Mouse (Mus musculus) midbrain, embryonic 12.5 days (tissue): ENCODE data around the gene Ick. TPM values are rescaled to one million over a fixed set of nuclear protein-coding genes. Genes with fewer than 3 reads are reported as not detected.
"Not testable (repeated sequence)": the region's sequence is repeated elsewhere in the genome, so short reads cannot be mapped to it uniquely, and the experiment has no call there.

ENCODE experiments used
- ATAC-seq: fragments of 200-750 bp; cut with Nextera tagmentation; 2 replicates; pipeline ENCODE4 v1.8.0; 2017; ENCODE audit warnings: low read depth, moderate TSS enrichment, moderate library complexity; ENCODE audit not compliant: low FRiP score
- H3K27ac ChIP-seq: fragments of 300-500 bp; sonication (generic); replicated peaks from 2 replicates; pipeline ENCODE4 v1.5.1; 2016; ENCODE audit warnings: mild to moderate bottlenecking
- H3K27me3 ChIP-seq: fragments of 300-500 bp; sonication (generic); 2 replicates; pipeline ENCODE4 v1.6.1; 2016; ENCODE audit warnings: mild to moderate bottlenecking
- H3K36me3 ChIP-seq: fragments of 300-500 bp; sonication (generic); 2 replicates; pipeline ENCODE4 v1.6.1; 2016
- H3K4me1 ChIP-seq: fragments of 300-500 bp; sonication (generic); 2 replicates; pipeline ENCODE4 v1.6.1; 2016
- H3K4me2 ChIP-seq: fragments of 300-500 bp; sonication (generic); replicated peaks from 2 replicates; pipeline ENCODE4 v1.6.1; 2016; ENCODE audit warnings: mild to moderate bottlenecking, moderate library complexity
- H3K4me3 ChIP-seq: fragments of 300-500 bp; sonication (generic); 2 replicates; pipeline ENCODE4 v1.5.1; 2016; ENCODE audit warnings: mild to moderate bottlenecking
- H3K9ac ChIP-seq: fragments of 300-500 bp; sonication (generic); replicated peaks from 2 replicates; pipeline ENCODE4 v1.6.1; 2016; ENCODE audit warnings: mild to moderate bottlenecking, moderate library complexity
- H3K9me3 ChIP-seq: fragments of 300-500 bp; sonication (generic); 2 replicates; pipeline ENCODE4 v1.6.1; 2016; ENCODE audit warnings: mild to moderate bottlenecking
- WGBS: fragments of 180-500 bp; shearing (Covaris S2); methylation state at CpG from one replicate; pipeline ENCODE4 v1.1.7; 2016; 5-methylcytosine and 5-hydroxymethylcytosine counted together
- polyA plus RNA-seq: library from polyadenylated mRNA; unstranded; fragments of >200 nt; fragmentation: Nextera tagmentation; extraction: Ambion mirVana; gene quantifications from 2 replicates; pipeline ENCODE4 v1.2.1, GENCODE M21; 2016

The Ick gene
- polyA plus RNA-seq, 1 experiment from 2014 or later, result 40.1 TPM

DNA sequence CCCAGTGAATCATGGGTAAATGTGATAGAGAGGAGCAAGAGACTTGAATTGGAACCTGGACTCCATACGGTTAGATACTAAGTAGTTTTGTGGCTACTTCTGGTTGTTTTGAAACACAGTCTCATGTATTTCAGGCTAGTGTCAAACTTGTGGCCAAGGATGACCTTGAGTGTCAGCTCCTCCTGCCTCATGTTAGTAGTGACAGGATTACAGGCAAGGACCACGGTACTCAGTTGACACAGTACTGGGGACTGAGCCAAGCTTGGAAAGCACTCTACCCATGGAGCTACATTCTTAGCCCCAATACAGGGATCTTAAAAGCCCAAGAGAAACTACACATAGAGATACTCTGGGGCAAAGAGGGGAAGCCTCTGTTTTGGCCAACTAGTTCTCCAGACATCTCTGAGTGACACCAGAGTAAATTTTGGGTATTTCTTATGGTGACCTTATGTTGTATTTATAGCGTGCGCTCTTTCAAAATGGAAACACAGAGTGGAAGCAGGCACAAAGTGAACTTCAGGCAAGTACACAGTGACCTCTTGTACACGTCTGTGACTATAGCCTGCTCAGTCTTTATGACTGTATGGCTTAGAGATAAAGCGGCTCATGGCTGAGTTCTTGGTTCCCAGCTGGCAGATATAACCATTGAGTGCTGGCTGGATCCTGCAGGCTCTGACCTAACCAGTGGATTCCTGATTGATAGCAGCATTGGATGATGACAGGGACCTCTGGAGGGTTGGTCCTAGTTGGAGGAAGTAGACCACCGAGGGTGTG lies 14.1 kb downstream of the Ick start:
- no peak overlapping the region for H3K4me3 ChIP-seq
- no peaks in the 10 kb centered on the region for H3K9me3 ChIP-seq
- no peak overlapping the region for H3K4me2 ChIP-seq
- WGBS, result 90% methylated on average over 7 of the region's 7 CpGs
- H3K27ac ChIP-seq, result no peak overlapping the region
- H3K27me3 ChIP-seq, result no peaks in the 10 kb centered on the region
- H3K9ac ChIP-seq, result no peak overlapping the region
- H3K36me3 ChIP-seq, result peaks cover 17% of the 10 kb centered on the region
- no peak for ATAC-seq
- H3K4me1 ChIP-seq, result peaks cover 15% of the 10 kb centered on the region

GRCm38 (mm10) chr9:78124297-78124696 lies 15.3 kb downstream of the Ick start:
- no peak for ATAC-seq
- H3K9ac ChIP-seq, result no peak overlapping the region
- no peak overlapping the region for H3K4me2 ChIP-seq
- no peaks in the 10 kb centered on the region for H3K9me3 ChIP-seq
- no peaks in the 10 kb centered on the region for H3K27me3 ChIP-seq
- no peak overlapping the region for H3K27ac ChIP-seq
- WGBS, result 89% methylated on average over 6 of the region's 6 CpGs
- peaks cover 17% of the 10 kb centered on the region for H3K36me3 ChIP-seq
- peaks cover 15% of the 10 kb centered on the region for H3K4me1 ChIP-seq
- no peak overlapping the region for H3K4me3 ChIP-seq

DNA sequence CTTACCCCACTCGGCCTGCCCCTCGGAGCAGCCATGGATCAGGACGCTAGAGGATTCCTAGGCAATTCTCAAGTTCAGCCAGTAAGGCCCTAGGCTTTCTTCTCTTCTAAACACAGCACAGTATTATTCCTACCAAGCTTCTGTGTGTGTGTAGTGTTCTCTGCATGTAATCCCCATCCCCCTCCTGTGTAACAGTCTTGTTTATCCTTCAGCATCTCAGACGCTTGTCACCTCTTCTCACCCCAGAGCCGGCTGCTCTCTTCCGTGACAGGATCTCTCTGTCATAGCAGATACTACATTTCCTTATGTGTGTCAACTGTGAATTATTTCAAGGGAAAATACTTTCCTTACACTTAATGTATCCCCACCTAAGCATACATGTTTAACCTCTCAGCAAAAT lies 17.0 kb downstream of the Ick start:
- Histone ChIP-seq H3K27ac (peak overlapping the region; percentile 11; the same call in 1 of the 2 replicates), H3K36me3 (peaks cover 17% of the 10 kb centered on the region), H3K4me2 (no peak overlapping the region)

DNA sequence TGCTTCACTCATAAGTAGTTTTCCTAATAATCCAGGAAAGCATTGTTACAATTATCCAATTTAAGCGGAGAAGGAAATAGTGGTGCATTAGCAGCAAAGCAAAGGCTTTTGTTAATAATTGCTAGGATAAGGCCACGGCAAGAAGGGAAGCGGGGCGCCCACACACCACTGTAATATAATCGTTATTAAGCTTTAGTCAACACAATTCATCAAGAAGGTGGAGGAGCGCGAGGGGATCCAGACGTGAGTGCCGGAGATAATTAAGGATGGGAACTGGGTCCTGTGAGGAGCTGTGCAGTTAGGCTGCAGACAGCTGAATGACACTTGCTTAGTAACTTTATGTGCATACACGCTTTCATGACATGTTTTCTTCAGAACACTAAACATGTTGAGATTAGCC lies 17.7 kb downstream of the Ick start:
- Histone ChIP-seq H3K27me3 (no peaks in the 10 kb centered on the region), H3K4me2 (no peak overlapping the region), H3K4me3 (no peak overlapping the region), H3K9me3 (no peaks in the 10 kb centered on the region), H3K4me1 (peaks cover 15% of the 10 kb centered on the region), H3K9ac (no peak overlapping the region), H3K27ac (no peak overlapping the region), H3K36me3 (peaks cover 20% of the 10 kb centered on the region)
- 67% methylated on average over 10 of the region's 10 CpGs for WGBS
- ATAC-seq, result no peak

More for the DNA sequence above, 17.0 kb downstream of the Ick start:
- no peak overlapping the region for H3K9ac ChIP-seq
- no peak for ATAC-seq
- no peaks in the 10 kb centered on the region for H3K9me3 ChIP-seq
- H3K27me3 ChIP-seq, result no peaks in the 10 kb centered on the region
- peaks cover 15% of the 10 kb centered on the region for H3K4me1 ChIP-seq
- 62% methylated on average over 6 of the region's 6 CpGs for WGBS
- H3K4me3 ChIP-seq, result no peak overlapping the region

GRCm38 (mm10) chr9:78135658-78136057 lies 26.7 kb downstream of the Ick start:
- ATAC-seq, result no peak
- Histone ChIP-seq H3K4me3 (no peak overlapping the region), H3K9ac (no peak overlapping the region), H3K27ac (no peak overlapping the region), H3K4me1 (no peaks in the 10 kb centered on the region), H3K4me2 (no peak overlapping the region), H3K27me3 (no peaks in the 10 kb centered on the region), H3K36me3 (peaks cover 80% of the 10 kb centered on the region), H3K9me3 (no peaks in the 10 kb centered on the region)
- 79% methylated on average over 7 of the region's 7 CpGs for WGBS

DNA sequence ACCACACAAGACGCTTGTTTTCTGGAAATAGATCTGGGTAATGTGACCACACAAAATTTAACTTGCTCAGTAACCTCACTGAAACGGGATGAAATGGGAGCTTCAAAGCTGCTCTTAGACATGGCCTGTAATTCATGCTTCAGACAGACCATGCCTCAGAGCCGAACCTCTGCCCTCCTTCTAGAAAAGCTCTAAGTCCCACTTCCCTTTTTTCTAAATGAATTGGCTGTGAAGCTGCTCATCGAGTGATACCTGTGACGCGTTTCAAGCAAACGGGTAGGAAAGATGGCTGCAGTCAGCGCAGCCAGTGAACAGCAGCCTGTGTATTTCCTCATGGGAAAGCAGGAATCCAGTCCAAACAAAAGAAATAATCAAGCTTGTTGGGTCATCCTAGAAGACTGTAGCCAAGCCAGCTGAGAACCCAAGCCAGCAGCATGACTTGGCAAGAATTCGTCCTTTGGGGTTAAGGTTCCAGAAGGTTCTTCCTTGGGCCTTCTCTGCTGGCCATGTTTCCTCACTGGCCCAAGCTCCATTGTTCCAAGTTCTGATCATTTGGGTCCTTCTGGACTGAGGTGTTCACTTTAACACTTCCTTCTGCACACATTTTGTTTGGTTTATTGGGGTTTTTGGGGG lies 29.2 kb downstream of the Ick start:
- no peak for ATAC-seq
- H3K4me3 ChIP-seq, result no peak overlapping the region
- peaks cover 10% of the 10 kb centered on the region; the same call in 1 of the 2 replicates for H3K9me3 ChIP-seq
- no peaks in the 10 kb centered on the region for H3K4me1 ChIP-seq
- no peak overlapping the region for H3K4me2 ChIP-seq
- WGBS, result 94% methylated on average over 9 of the region's 9 CpGs
- peaks cover 77% of the 10 kb centered on the region for H3K36me3 ChIP-seq
- no peaks in the 10 kb centered on the region for H3K27me3 ChIP-seq
- no peak overlapping the region for H3K9ac ChIP-seq
- no peak overlapping the region for H3K27ac ChIP-seq

- H3K4me3 ChIP-seq, result no peak overlapping the region
- no peaks in the 10 kb centered on the region for H3K27me3 ChIP-seq
- H3K9ac ChIP-seq, result no peak overlapping the region
- 91% methylated on average over 4 of the region's 4 CpGs for WGBS
- no peak overlapping the region for H3K27ac ChIP-seq
- no peak for ATAC-seq
- peaks cover 10% of the 10 kb centered on the region; the same call in 1 of the 2 replicates for H3K9me3 ChIP-seq
- H3K36me3 ChIP-seq, result peaks cover 78% of the 10 kb centered on the region
- H3K4me1 ChIP-seq, result no peaks in the 10 kb centered on the region
- no peak overlapping the region for H3K4me2 ChIP-seq
Measured at GRCm38 (mm10) chr9:78139463-78139862, 30.5 kb downstream of the Ick start.

- H3K9me3 ChIP-seq, result peaks cover 10% of the 10 kb centered on the region; the same call in 1 of the 2 replicates
- 69% methylated on average over 4 of the region's 4 CpGs for WGBS
- no peak overlapping the region for H3K9ac ChIP-seq
- H3K27me3 ChIP-seq, result no peaks in the 10 kb centered on the region
- no peak overlapping the region for H3K4me2 ChIP-seq
- H3K27ac ChIP-seq, result no peak overlapping the region
- no peak overlapping the region for H3K4me3 ChIP-seq
- no peak for ATAC-seq
- H3K4me1 ChIP-seq, result no peaks in the 10 kb centered on the region
- peaks cover 66% of the 10 kb centered on the region for H3K36me3 ChIP-seq
Measured at GRCm38 (mm10) chr9:78146099-78146498, 37.1 kb downstream of the Ick start.

DNA sequence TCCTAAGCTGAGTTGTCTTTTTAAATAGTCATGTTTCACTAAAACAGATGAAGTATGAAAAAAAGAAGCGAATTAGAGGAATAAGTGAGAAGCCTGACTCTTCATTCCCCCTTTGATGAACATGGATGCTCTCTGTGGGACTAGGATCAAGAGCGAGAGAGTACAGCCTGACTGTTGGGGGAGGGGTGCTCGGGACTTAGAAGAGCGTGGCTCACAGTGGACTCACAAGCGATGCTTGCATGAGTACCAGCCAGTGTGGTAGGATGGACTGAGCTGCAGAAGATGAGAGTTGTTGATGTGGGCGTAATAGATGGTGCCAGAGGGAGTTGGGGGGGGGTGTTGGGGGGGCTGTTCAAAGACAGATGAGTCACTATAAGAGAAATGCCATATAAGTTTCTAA lies 37.6 kb downstream of the Ick start:
- 0 out of 2 replicates have a peak, but pooled peaks have one; percentile 47 for ATAC-seq
- Histone ChIP-seq H3K4me1 (no peaks in the 10 kb centered on the region), H3K9ac (no peak overlapping the region), H3K4me2 (no peak overlapping the region), H3K4me3 (no peak overlapping the region), H3K27me3 (no peaks in the 10 kb centered on the region), H3K36me3 (peaks cover 66% of the 10 kb centered on the region), H3K27ac (no peak overlapping the region), H3K9me3 (peaks cover 8% of the 10 kb centered on the region; the same call in 1 of the 2 replicates)
- 71% methylated on average over 6 of the region's 6 CpGs for WGBS

- no peak overlapping the region for H3K9ac ChIP-seq
- H3K27me3 ChIP-seq, result no peaks in the 10 kb centered on the region
- H3K4me2 ChIP-seq, result no peak overlapping the region
- 91% methylated on average over 6 of the region's 6 CpGs for WGBS
- no peak overlapping the region for H3K4me3 ChIP-seq
- ATAC-seq, result no peak
- H3K27ac ChIP-seq, result no peak overlapping the region
- no peaks in the 10 kb centered on the region for H3K4me1 ChIP-seq
- peaks cover 61% of the 10 kb centered on the region for H3K36me3 ChIP-seq
- H3K9me3 ChIP-seq, result no peaks in the 10 kb centered on the region
Measured at GRCm38 (mm10) chr9:78148149-78148548, 39.2 kb downstream of the Ick start.

- H3K9ac ChIP-seq, ATAC-seq, H3K27ac ChIP-seq, H3K9me3 ChIP-seq, H3K4me3 ChIP-seq, H3K27me3 ChIP-seq, H3K4me2 ChIP-seq, H3K4me1 ChIP-seq: not testable (repeated sequence)
- WGBS, result 100% methylated on average over 2 of the region's 2 CpGs
- H3K36me3 ChIP-seq, result peaks cover 60% of the 10 kb centered on the region
Measured at GRCm38 (mm10) chr9:78149770-78150169, 40.8 kb downstream of the Ick start.

DNA sequence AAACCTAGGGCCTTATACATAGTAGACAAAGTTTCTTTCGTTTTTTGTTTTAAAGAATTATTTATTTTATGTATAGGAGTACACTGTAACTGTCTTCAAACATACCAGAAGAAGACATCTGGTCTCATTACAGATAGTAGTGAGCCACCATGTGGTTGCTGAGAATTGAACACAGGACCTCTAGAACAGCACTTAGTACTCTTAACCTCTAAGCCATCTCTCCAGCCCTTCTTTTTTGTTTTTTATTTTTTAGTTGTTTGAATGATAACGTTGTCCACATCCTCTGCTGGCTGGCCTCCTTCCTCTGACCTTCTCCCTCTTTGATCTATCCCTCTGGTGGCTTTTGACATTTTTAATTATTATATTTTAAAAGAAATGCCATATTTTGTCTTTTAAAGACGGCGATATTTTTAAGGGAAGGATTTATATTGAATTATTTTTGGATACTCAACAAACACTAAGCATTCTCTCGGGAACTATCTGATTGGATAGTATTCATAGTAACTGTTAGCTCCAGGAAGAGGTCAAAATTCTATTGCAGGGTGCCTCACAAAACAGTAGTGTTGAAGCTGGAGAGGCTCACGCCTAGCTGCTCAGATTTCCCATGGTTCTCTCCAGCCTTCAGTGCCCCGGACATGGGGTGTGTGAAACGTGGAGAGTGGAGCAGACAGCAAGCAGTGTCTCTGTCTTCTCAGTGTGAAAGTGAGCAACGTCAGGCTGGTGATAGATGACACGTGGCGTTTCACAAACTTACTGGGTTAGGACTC lies 45.4 kb downstream of the Ick start:
- H3K9me3 ChIP-seq, result no peaks in the 10 kb centered on the region
- ATAC-seq, result no peak
- H3K36me3 ChIP-seq, result peaks cover 67% of the 10 kb centered on the region
- H3K4me2 ChIP-seq, result no peak overlapping the region
- no peak overlapping the region for H3K4me3 ChIP-seq
- WGBS, result 93% methylated on average over 11 of the region's 11 CpGs
- H3K4me1 ChIP-seq, result no peaks in the 10 kb centered on the region
- H3K9ac ChIP-seq, result no peak overlapping the region
- H3K27ac ChIP-seq, result no peak overlapping the region
- H3K27me3 ChIP-seq, result no peaks in the 10 kb centered on the region
